Mouse (Mus musculus) forebrain, embryonic 15.5 days (tissue): ENCODE data around the gene Vmn1r208. TPM values are rescaled to one million over a fixed set of nuclear protein-coding genes. Genes with fewer than 3 reads are reported as not detected.
"Not testable (repeated sequence)": the region's sequence is repeated elsewhere in the genome, so short reads cannot be mapped to it uniquely, and the experiment has no call there.

ENCODE experiments used
- ATAC-seq: fragments of 200-750 bp; cut with Nextera tagmentation; replicated peaks from 2 replicates; pipeline ENCODE4 v1.8.0; 2017; ENCODE audit warnings: mild to moderate bottlenecking, moderate TSS enrichment, moderate library complexity
- H3K27ac ChIP-seq: fragments of 300-500 bp; sonication (generic); replicated peaks from 2 replicates; pipeline ENCODE4 v1.5.1; 2015; ENCODE audit warnings: mild to moderate bottlenecking, inconsistent platforms
- H3K27me3 ChIP-seq: fragments of 300-500 bp; sonication (generic); 2 replicates; pipeline ENCODE4 v1.6.1; 2015; ENCODE audit warnings: inconsistent platforms
- H3K36me3 ChIP-seq: fragments of 300-500 bp; sonication (generic); 2 replicates; pipeline ENCODE4 v1.6.1; 2015; ENCODE audit warnings: mild to moderate bottlenecking, inconsistent platforms
- H3K4me1 ChIP-seq: fragments of 300-500 bp; sonication (generic); 2 replicates; pipeline ENCODE4 v1.6.1; 2015; ENCODE audit warnings: inconsistent platforms
- H3K4me2 ChIP-seq: fragments of 300-500 bp; sonication (generic); replicated peaks from 2 replicates; pipeline ENCODE4 v1.6.1; 2015; ENCODE audit warnings: mild to moderate bottlenecking, inconsistent platforms
- H3K4me3 ChIP-seq: fragments of 300-500 bp; sonication (generic); 2 replicates; pipeline ENCODE4 v1.5.1; 2015; ENCODE audit warnings: mild to moderate bottlenecking, inconsistent platforms
- H3K9ac ChIP-seq: fragments of 300-500 bp; sonication (generic); replicated peaks from 2 replicates; pipeline ENCODE4 v1.6.1; 2015; ENCODE audit warnings: mild to moderate bottlenecking, inconsistent platforms
- H3K9me3 ChIP-seq: fragments of 300-500 bp; sonication (generic); 2 replicates; pipeline ENCODE4 v1.6.1; 2016; ENCODE audit warnings: inconsistent platforms
- WGBS: fragments of 180-500 bp; shearing (Covaris S2); methylation state at CpG from one replicate; pipeline ENCODE4 v1.1.7; 2015; ENCODE audit warnings: mixed read lengths; 5-methylcytosine and 5-hydroxymethylcytosine counted together
- polyA plus RNA-seq: library from polyadenylated mRNA; unstranded; fragments of >200 nt; fragmentation: Nextera tagmentation; extraction: Ambion mirVana; gene quantifications from 2 replicates; pipeline ENCODE4 v1.2.1, GENCODE M21; 2015

Gene Vmn1r208
- not detected in 2 replicates for polyA plus RNA-seq

GRCm38 (mm10) chr13:22777300-22777699 is at the start of gene Vmn1r208:
Gene Vmn1r208, minus strand, starts transcription at chr13:22777400.
- H3K4me3 ChIP-seq, H3K9me3 ChIP-seq, H3K27me3 ChIP-seq, H3K4me1 ChIP-seq, H3K4me2 ChIP-seq, H3K27ac ChIP-seq, ATAC-seq, H3K36me3 ChIP-seq, H3K9ac ChIP-seq: not testable (repeated sequence)
- no CpG with 5 or more reads among the region's 7 CpGs for WGBS

GRCm38 (mm10) chr13:22821601-22822000 is 44.4 kb upstream of the Vmn1r208 start:
- H3K9ac ChIP-seq, H3K4me3 ChIP-seq, ATAC-seq, H3K9me3 ChIP-seq, H3K27ac ChIP-seq, H3K4me2 ChIP-seq, H3K4me1 ChIP-seq, H3K36me3 ChIP-seq, H3K27me3 ChIP-seq: not testable (repeated sequence)
- 89% methylated on average over 1 of the region's 1 CpGs for WGBS

GRCm38 (mm10) chr13:22809582-22809981 is 32.4 kb upstream of the Vmn1r208 start, which contains the start of gene Vmn1r209:
Gene Vmn1r209, minus strand, starts transcription at chr13:22809682.
- not testable (repeated sequence) for H3K27ac ChIP-seq, H3K36me3 ChIP-seq, H3K9me3 ChIP-seq, H3K4me1 ChIP-seq, H3K27me3 ChIP-seq, ATAC-seq, H3K4me2 ChIP-seq, H3K4me3 ChIP-seq, H3K9ac ChIP-seq

GRCm38 (mm10) chr13:22788096-22788495 is 10.9 kb upstream of the Vmn1r208 start:
- 88% methylated on average over 3 of the region's 3 CpGs for WGBS
- H3K36me3 ChIP-seq, H3K4me3 ChIP-seq, ATAC-seq, H3K9me3 ChIP-seq, H3K9ac ChIP-seq, H3K27me3 ChIP-seq, H3K4me2 ChIP-seq, H3K4me1 ChIP-seq, H3K27ac ChIP-seq: not testable (repeated sequence)

GRCm38 (mm10) chr13:22784159-22784558 is 7.0 kb upstream of the Vmn1r208 start:
- not testable (repeated sequence) for H3K27ac ChIP-seq, H3K9me3 ChIP-seq, H3K27me3 ChIP-seq, H3K36me3 ChIP-seq, ATAC-seq, H3K4me2 ChIP-seq, H3K4me1 ChIP-seq, H3K4me3 ChIP-seq, H3K9ac ChIP-seq

GRCm38 (mm10) chr13:22771592-22771991 is 5.6 kb downstream of the Vmn1r208 start:
- H3K9ac ChIP-seq, H3K27ac ChIP-seq, H3K9me3 ChIP-seq, H3K27me3 ChIP-seq, H3K36me3 ChIP-seq, H3K4me1 ChIP-seq, H3K4me3 ChIP-seq, H3K4me2 ChIP-seq, ATAC-seq: not testable (repeated sequence)
- 73% methylated on average over 2 of the region's 2 CpGs for WGBS

GRCm38 (mm10) chr13:22747524-22747923 is 29.7 kb downstream of the Vmn1r208 start:
- no peaks in the 10 kb centered on the region for H3K9me3 ChIP-seq
- H3K9ac ChIP-seq = no peak overlapping the region
- H3K4me3 ChIP-seq = no peak overlapping the region
- no peaks in the 10 kb centered on the region for H3K27me3 ChIP-seq
- H3K27ac ChIP-seq = no peak overlapping the region
- H3K4me1 ChIP-seq = no peaks in the 10 kb centered on the region
- no peaks in the 10 kb centered on the region for H3K36me3 ChIP-seq
- no peak for ATAC-seq
- H3K4me2 ChIP-seq = no peak overlapping the region

- not testable (repeated sequence) for H3K9ac ChIP-seq, H3K4me1 ChIP-seq, H3K4me2 ChIP-seq, ATAC-seq, H3K27me3 ChIP-seq, H3K4me3 ChIP-seq, H3K9me3 ChIP-seq, H3K27ac ChIP-seq, H3K36me3 ChIP-seq
These were observed 47.7 kb downstream of the Vmn1r208 start, which contains the start of gene Vmn1r207-ps for GRCm38 (mm10) chr13:22729529-22729928. Gene Vmn1r207-ps, minus strand, starts transcription at chr13:22729629.

Other genes with a start within 250 kb of the Vmn1r208 start
- gene Vmn1r204, start 224.2 kb downstream of the Vmn1r208 start, polyA plus RNA-seq = not detected in 2 replicates
- not detected in 2 replicates for gene Vmn1r205, start 184.4 kb downstream of the Vmn1r208 start, polyA plus RNA-seq
- gene Vmn1r206, start 153.1 kb downstream of the Vmn1r208 start, polyA plus RNA-seq = not detected in 2 replicates
- gene Vmn1r207-ps, start 47.8 kb downstream of the Vmn1r208 start, polyA plus RNA-seq = not detected in 2 replicates
- gene Vmn1r209, start 32.3 kb upstream of the Vmn1r208 start, polyA plus RNA-seq = not detected in 2 replicates
- gene Vmn1r210, start 53.9 kb upstream of the Vmn1r208 start, polyA plus RNA-seq = not detected in 2 replicates
- gene Vmn1r211, start 80.2 kb upstream of the Vmn1r208 start, polyA plus RNA-seq = not detected in 2 replicates
- gene Vmn1r212, start 106.8 kb upstream of the Vmn1r208 start, polyA plus RNA-seq = not detected in 2 replicates
- gene Vmn1r213, start 230.3 kb upstream of the Vmn1r208 start, polyA plus RNA-seq = not detected in 2 replicates